Mouse (Mus musculus) spleen, adult 2 months (tissue): ENCODE data around the gene Ppard.

Experiments
- CTCF ChIP-seq: fragments of 200-500 bp; IDR thresholded peaks from 2 replicates; pipeline ENCODE4 v1.5.1; 2011; ENCODE audit warnings: mild to moderate bottlenecking, inconsistent platforms; ENCODE audit not compliant: insufficient read depth, insufficient read length, insufficient replicate concordance; ENCODE audit errors: extremely low read depth
- POLR2A ChIP-seq: fragments of 200-500 bp; IDR thresholded peaks from 2 replicates; pipeline ENCODE4 v1.6.1; 2011; ENCODE audit warnings: low read depth, low read length, inconsistent platforms

- TF ChIP-seq CTCF (no peak), POLR2A (no peak)
Observed at GRCm38 (mm10) chr17:28290671-28291070, 58.2 kb downstream of the Ppard start.
